8 mouse cellular contexts compared by ENCODE assay signal in the genomic region with DNA sequence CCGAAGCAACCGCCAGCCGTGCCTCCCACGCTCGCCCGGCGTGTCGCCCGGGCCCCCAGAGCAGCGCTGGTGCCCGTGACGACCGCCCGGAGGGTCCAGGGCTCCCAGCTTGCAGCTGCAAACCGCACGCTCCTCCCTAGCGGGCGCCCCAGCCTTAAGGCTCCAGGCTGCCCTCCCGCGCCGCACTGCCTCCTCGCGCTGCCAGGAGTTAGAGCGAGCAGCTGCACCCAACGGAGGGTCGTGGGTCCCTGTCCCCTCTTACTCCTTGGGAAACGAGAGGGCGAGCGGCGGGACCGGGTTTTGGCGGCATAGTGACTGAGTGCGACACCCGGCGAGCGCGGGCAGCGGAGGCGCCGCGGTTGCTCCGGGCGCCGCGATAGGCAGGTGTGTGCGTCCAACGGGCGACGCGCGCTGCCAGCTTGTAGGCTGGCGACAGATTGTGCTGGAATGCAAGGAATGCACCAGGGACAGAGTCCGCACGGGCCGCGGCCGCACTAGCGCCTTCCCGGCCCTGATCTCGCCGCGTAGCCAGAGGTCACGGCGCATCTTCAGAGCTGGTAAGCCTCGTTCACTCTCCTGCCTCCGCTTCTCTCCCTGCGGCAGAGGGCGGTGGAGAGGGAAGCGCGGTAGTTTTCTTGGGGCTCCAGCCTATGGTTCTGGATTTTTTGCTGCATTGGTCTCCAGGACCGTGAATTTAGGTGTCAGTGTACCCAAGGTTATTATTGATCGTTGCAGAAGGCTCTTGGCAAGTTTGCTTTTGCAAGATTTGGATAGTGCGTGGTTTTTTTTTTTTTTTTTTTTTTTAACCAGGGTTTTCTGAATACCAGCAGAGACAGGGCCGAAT. TPM values are rescaled to one million over a fixed set of nuclear protein-coding genes. Genes with fewer than 3 reads are reported as not detected.
A peak's percentile ranks its signal among the peaks of the same experiment; 100 is the strongest.
DNase-seq lines count a peak whose midpoint lies in the region; ATAC-seq lines count a peak whose summit lies in the region.

No protein-coding gene starts in this region.

- no peaks in the 10 kb centered on the region for H3K9me3 ChIP-seq in embryonic facial prominence, embryonic 14.5 days (ENCODE audit: control insufficient read depth, low read length)
- H3K9me3 ChIP-seq in heart, embryonic 11.5 days (replicated peaks; ENCODE audit: control insufficient read depth, low read length) = no peaks in the 10 kb centered on the region
- H3K9me3 ChIP-seq in kidney, embryonic 15.5 days (replicated peaks) = no peaks in the 10 kb centered on the region
- no peaks in the 10 kb centered on the region for H3K9me3 ChIP-seq in limb, embryonic 15.5 days
- no peaks in the 10 kb centered on the region for H3K9me3 ChIP-seq in midbrain, embryonic 16.5 days (replicated peaks; ENCODE audit: control insufficient read depth, low read length, poor library complexity, severe bottlenecking)

- peak overlapping the region; percentile 95 for H3K4me3 ChIP-seq in embryonic facial prominence, embryonic 14.5 days (ENCODE audit: low read depth, low read length)
- H3K4me3 ChIP-seq in heart, embryonic 11.5 days (ENCODE audit: low read depth, low read length) = peak overlapping the region; percentile 86
- peak overlapping the region; percentile 73 for H3K4me3 ChIP-seq in kidney, embryonic 15.5 days (replicated peaks)
- H3K4me3 ChIP-seq in limb, embryonic 15.5 days = peak overlapping the region; percentile 92
- H3K4me3 ChIP-seq in midbrain, embryonic 16.5 days (ENCODE audit: low read depth, low read length) = peak overlapping the region; percentile 80

- peak; percentile 91 for DNase-seq in 3134 (ENCODE audit: extremely low read depth, insufficient read length, low spot score)
- DNase-seq in adrenal gland, postnatal 36 days = peak; percentile 80 to 84
- peak; percentile 87 for DNase-seq in embryonic facial prominence, embryonic 14.5 days (ENCODE audit: low spot score)
- peak; percentile 10 to 28 for DNase-seq in spleen, postnatal 14 days (ENCODE audit: low spot score in 2 of 2)

- peak overlapping the region; percentile 78 for H3K4me2 ChIP-seq in embryonic facial prominence, embryonic 14.5 days (ENCODE audit: low read depth, low read length)
- H3K4me2 ChIP-seq in heart, embryonic 11.5 days = peak overlapping the region; percentile 79
- H3K4me2 ChIP-seq in kidney, embryonic 15.5 days = peak overlapping the region; percentile 88
- H3K4me2 ChIP-seq in limb, embryonic 15.5 days = peak overlapping the region; percentile 80
- H3K4me2 ChIP-seq in midbrain, embryonic 16.5 days (ENCODE audit: low read length) = peak overlapping the region; percentile 71

- 1% methylated on average over 39 of the region's 74 CpGs for WGBS in embryonic facial prominence, embryonic 14.5 days
- under 1% methylated on average over 71 of the region's 74 CpGs for WGBS in heart, embryonic 11.5 days (ENCODE audit: insufficient replicate concordance)
- WGBS in kidney, embryonic 15.5 days = under 1% methylated on average over 74 of the region's 74 CpGs
- WGBS in limb, embryonic 15.5 days = under 1% methylated on average over 73 of the region's 74 CpGs
- under 1% methylated on average over 66 of the region's 74 CpGs for WGBS in midbrain, embryonic 16.5 days

- no peaks in the 10 kb centered on the region for H3K27me3 ChIP-seq in embryonic facial prominence, embryonic 14.5 days (replicated peaks; ENCODE audit: control insufficient read depth, insufficient read depth, low read length)
- H3K27me3 ChIP-seq in heart, embryonic 11.5 days (ENCODE audit: control insufficient read depth, insufficient read depth, low read length) = no peaks in the 10 kb centered on the region
- H3K27me3 ChIP-seq in kidney, embryonic 15.5 days = no peaks in the 10 kb centered on the region
- no peaks in the 10 kb centered on the region for H3K27me3 ChIP-seq in limb, embryonic 15.5 days
- no peaks in the 10 kb centered on the region for H3K27me3 ChIP-seq in midbrain, embryonic 16.5 days (ENCODE audit: control insufficient read depth, insufficient read depth, low read depth, low read length)

- ATAC-seq in embryonic facial prominence, embryonic 14.5 days (ENCODE audit: low read depth) = peak; percentile 69
- ATAC-seq in heart, embryonic 11.5 days (replicated peaks; ENCODE audit: insufficient number of reproducible peaks, low FRiP score, low TSS enrichment) = peak; percentile 73
- peak; percentile 81 for ATAC-seq in kidney, embryonic 15.5 days (replicated peaks; ENCODE audit: low FRiP score)
- peak; percentile 66; the same call in 1 of the 2 replicates for ATAC-seq in limb, embryonic 15.5 days (ENCODE audit: insufficient number of reproducible peaks, low FRiP score, low TSS enrichment, low read depth)
- peak; percentile 76 for ATAC-seq in midbrain, embryonic 16.5 days

- peaks cover 18% of the 10 kb centered on the region for H3K4me1 ChIP-seq in embryonic facial prominence, embryonic 14.5 days (ENCODE audit: control insufficient read depth, insufficient read depth, low read length)
- peaks cover 15% of the 10 kb centered on the region; the same call in 1 of the 2 replicates for H3K4me1 ChIP-seq in heart, embryonic 11.5 days (ENCODE audit: control insufficient read depth, insufficient read depth, low read length)
- H3K4me1 ChIP-seq in kidney, embryonic 15.5 days = peaks cover 26% of the 10 kb centered on the region
- H3K4me1 ChIP-seq in limb, embryonic 15.5 days = peaks cover 18% of the 10 kb centered on the region
- H3K4me1 ChIP-seq in midbrain, embryonic 16.5 days (ENCODE audit: control insufficient read depth, insufficient read depth, low read length) = peaks cover 15% of the 10 kb centered on the region

- no peaks in the 10 kb centered on the region for H3K36me3 ChIP-seq in embryonic facial prominence, embryonic 14.5 days (ENCODE audit: control insufficient read depth, insufficient read depth, low read length)
- no peaks in the 10 kb centered on the region for H3K36me3 ChIP-seq in heart, embryonic 11.5 days (ENCODE audit: control insufficient read depth, insufficient read depth, low read length)
- H3K36me3 ChIP-seq in kidney, embryonic 15.5 days = no peaks in the 10 kb centered on the region
- H3K36me3 ChIP-seq in limb, embryonic 15.5 days = no peaks in the 10 kb centered on the region
- H3K36me3 ChIP-seq in midbrain, embryonic 16.5 days (ENCODE audit: control insufficient read depth, insufficient read depth, low read length) = no peaks in the 10 kb centered on the region

- H3K27ac ChIP-seq in embryonic facial prominence, embryonic 14.5 days (replicated peaks; ENCODE audit: low read depth, low read length) = peak overlapping the region; percentile 82
- peak overlapping the region; percentile 95 for H3K27ac ChIP-seq in heart, embryonic 11.5 days (ENCODE audit: low read depth, low read length)
- peak overlapping the region; percentile 91 for H3K27ac ChIP-seq in kidney, embryonic 15.5 days
- H3K27ac ChIP-seq in limb, embryonic 15.5 days = peak overlapping the region; percentile 86
- H3K27ac ChIP-seq in midbrain, embryonic 16.5 days (ENCODE audit: low read length) = peak overlapping the region; percentile 91

- peak overlapping the region; percentile 90 for H3K9ac ChIP-seq in embryonic facial prominence, embryonic 14.5 days (ENCODE audit: low read depth, low read length)
- H3K9ac ChIP-seq in heart, embryonic 11.5 days (ENCODE audit: low read depth, low read length) = peak overlapping the region; percentile 91
- H3K9ac ChIP-seq in kidney, embryonic 15.5 days = peak overlapping the region; percentile 74
- H3K9ac ChIP-seq in limb, embryonic 15.5 days = peak overlapping the region; percentile 88
- peak overlapping the region; percentile 81 for H3K9ac ChIP-seq in midbrain, embryonic 16.5 days (ENCODE audit: low read depth, low read length)

RNA-seq across cellular contexts. Expression of gene Pkp4, which starts 1.0 kb away (rescaled TPM):
- 10 to 100 TPM; 51.9 to 60.8 TPM for total RNA-seq in adrenal gland, postnatal 36 days (2021)
- polyA plus RNA-seq in embryonic facial prominence, embryonic 14.5 days (2014; fragmentation: Nextera tagmentation; extraction: Ambion mirVana) = 30.8 and 31.6 TPM in 2 replicates
- polyA plus RNA-seq in heart, embryonic 11.5 days (2014; fragmentation: Nextera tagmentation; extraction: Ambion mirVana) = 33.8 and 37.6 TPM in 2 replicates
- polyA plus RNA-seq in kidney, embryonic 15.5 days (2015; fragmentation: Nextera tagmentation; extraction: Ambion mirVana) = 21.1 and 24.7 TPM in 2 replicates
- 18.8 and 23.4 TPM in 2 replicates for polyA plus RNA-seq in limb, embryonic 15.5 days (2015; fragmentation: Nextera tagmentation; extraction: Ambion mirVana)
- 27.1 and 29.9 TPM in 2 replicates for polyA plus RNA-seq in midbrain, embryonic 16.5 days (2015; fragmentation: Nextera tagmentation; extraction: Ambion mirVana)

RNA-seq across cellular contexts. Expression of gene Ccdc148, which starts 1.2 kb away (rescaled TPM):
- under 1 TPM; 0.86 to 0.99 TPM for total RNA-seq in adrenal gland, postnatal 36 days (2021)
- 0.68 and 0.85 TPM in 2 replicates for polyA plus RNA-seq in embryonic facial prominence, embryonic 14.5 days (2014; fragmentation: Nextera tagmentation; extraction: Ambion mirVana)
- polyA plus RNA-seq in heart, embryonic 11.5 days (2014; fragmentation: Nextera tagmentation; extraction: Ambion mirVana) = 0.15 and 0.27 TPM in 2 replicates
- polyA plus RNA-seq in kidney, embryonic 15.5 days (2015; fragmentation: Nextera tagmentation; extraction: Ambion mirVana) = 1.5 and 1.9 TPM in 2 replicates
- 0.56 and 0.84 TPM in 2 replicates for polyA plus RNA-seq in limb, embryonic 15.5 days (2015; fragmentation: Nextera tagmentation; extraction: Ambion mirVana)
- polyA plus RNA-seq in midbrain, embryonic 16.5 days (2015; fragmentation: Nextera tagmentation; extraction: Ambion mirVana) = 8.0 and 9.4 TPM in 2 replicates

Comparison
In these comparisons a context has a peak if more than half of its experiments do, and no peak if none do; other contexts are left out.
1. Peak in every context shown above with its lines: DNase-seq, ATAC-seq, H3K4me3 ChIP-seq and H3K27ac ChIP-seq.
2. DNase-seq: peak in every context shown above with its lines; median percentile 91 in 3134; 87 in embryonic facial prominence, embryonic 14.5 days; 82 in adrenal gland, postnatal 36 days; 19 in spleen, postnatal 14 days.